Mouse (Mus musculus) WW6 (cell line): ENCODE results near the gene Mybph.

Experiments used
- DNase-seq: peaks from one replicate; pipeline ENCODE4 v3.0.0-alpha.2; 2013; ENCODE audit warnings: low read depth, low spot score

Gene Mybph

GRCm38 (mm10) chr1:134184089-134184488 is 9.2 kb upstream of the Mybph start:
- DNase-seq: no peak

DNA sequence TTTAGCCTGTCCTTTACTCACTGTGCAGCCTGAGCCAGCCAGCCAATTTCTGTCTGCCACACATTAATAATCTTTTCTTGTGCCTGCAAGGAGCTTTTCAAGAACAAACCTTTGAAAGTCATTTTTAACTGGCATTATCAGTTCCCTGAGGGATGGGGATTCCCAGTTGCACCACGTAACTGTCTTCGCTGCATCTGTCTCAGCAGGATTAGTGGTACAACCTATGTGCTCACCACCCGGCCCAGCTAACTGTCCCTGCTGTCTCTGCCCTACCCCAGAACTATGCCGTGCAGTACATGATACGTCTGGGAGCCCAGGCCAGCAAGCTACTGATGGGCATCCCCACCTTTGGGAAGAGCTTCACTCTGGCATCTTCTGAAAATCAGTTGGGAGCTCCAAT is 5.0 kb upstream of the Mybph start:
- no peak for DNase-seq

DNA sequence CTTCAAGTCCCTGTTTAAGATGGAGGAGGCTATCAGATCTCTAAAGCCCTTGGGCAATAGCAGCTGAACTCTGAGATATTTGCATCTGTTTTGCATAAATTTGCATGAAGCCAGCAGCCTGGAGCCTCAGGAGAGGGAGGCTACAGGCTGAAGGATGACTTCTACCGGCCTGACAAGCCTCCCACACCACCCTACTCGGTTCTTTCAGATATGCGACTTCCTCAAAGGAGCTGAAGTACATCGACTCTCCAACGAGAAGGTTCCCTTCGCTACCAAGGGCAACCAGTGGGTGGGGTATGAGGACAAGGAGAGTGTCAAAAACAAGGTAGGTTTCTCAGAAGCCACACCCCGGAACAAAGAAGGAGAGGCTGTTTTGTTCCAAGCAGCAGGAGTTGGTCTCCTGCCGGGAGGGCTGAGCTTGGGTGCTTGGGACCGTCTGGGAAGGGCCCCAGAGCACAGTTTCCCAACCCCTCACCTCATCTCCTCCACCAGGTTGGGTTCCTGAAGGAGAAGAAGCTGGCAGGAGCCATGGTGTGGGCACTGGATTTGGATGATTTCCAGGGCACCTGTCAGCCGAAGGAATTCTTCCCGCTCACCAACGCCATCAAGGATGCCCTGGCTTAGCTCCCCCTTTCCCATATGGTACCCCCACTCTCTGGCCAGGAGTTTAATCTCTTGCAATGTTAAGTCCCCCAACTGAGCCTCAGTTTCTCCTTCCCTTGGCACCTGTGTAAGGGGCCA is 4.1 kb upstream of the Mybph start:
- peak; percentile 71 for DNase-seq

GRCm38 (mm10) chr1:134191192-134191591 is 2.1 kb upstream of the Mybph start:
- DNase-seq: no peak

GRCm38 (mm10) chr1:134192024-134192423 is 1.2 kb upstream of the Mybph start:
- no peak for DNase-seq

DNA sequence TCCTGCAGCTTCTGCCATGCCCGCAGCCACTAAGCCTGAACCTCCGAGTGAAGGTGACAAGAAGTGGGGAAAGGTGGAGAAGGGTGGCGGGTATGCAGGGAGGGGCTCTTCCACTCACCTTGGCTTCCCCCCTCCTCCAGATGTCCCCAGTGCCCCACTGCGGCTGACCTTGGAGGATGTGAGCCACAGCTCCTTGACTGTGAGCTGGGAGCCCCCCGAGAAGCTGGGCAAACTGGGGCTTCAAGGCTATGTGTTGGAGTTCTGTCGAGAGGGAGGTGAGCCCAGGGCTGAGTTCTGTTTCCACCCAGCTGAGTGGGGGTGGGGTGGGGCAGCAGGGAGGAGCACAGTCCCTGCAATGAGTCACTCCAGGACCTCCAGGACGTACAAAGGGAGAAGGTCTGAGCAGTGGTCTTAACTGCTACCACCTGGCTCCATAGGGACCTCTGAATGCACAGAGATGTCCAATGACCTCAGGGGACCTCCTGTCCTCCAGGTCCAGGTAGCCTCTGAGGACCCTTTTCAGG is 488 bp downstream of the Mybph start:
- DNase-seq: no peak

DNA sequence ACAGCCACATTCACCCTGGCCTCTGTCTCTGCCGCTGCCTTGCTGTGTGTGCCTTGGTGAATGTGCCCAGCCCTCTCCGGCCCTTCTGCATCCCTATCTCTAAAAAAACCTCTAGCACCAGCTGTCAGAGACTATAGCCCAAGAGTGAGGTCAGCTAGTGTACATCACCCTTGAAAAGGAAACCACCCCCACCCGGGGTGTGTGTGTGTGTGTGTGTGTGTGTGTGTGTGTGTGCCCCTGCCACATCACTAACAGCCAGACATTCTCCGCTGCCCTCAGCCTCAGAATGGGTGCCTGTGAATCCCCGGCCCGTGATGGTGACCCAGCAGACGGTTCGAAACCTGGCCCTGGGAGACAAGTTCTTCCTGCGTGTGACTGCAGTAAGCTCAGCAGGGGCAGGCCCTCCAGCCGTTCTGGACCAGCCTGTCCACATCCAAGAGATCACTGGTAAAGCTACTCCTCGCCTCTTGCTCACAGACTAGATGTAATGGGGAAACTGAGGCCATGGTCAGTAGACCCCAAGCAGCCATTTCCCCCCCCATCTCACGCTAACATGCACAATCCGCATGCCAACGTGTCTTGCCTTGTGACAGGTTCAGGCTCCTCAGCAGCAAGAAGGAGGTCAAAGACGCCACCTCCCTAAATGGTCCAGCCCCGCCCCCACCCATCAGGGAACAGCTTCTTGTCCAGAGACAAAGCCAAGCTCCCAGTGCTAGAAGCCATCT is 1.2 kb downstream of the Mybph start:
- no peak for DNase-seq

GRCm38 (mm10) chr1:134195117-134195516 is 1.9 kb downstream of the Mybph start:
- DNase-seq: no peak

DNA sequence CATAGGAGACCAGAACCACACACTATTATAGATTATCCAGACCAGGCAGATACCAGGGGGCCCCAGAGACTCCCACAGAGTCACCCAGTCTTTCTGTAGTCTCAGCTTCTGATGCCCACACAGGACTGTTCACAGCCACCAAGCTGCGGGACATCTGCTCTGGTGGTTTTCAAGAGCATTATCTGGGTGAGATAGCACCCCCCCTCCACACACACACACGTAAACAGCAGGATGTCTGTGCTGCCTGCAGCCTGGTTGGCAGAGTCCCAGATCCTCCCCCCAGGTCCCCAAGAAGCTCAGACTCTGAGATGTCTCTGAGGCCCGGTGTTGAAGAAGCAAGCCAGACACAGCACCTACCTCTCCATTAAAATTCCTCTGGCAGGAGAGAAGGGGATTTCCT is 2.3 kb downstream of the Mybph start:
- DNase-seq: no peak

- DNase-seq: no peak
These were observed 2.7 kb downstream of the Mybph start for GRCm38 (mm10) chr1:134195979-134196378.

GRCm38 (mm10) chr1:134196386-134196785 is 3.1 kb downstream of the Mybph start:
- DNase-seq: peak; percentile 36

GRCm38 (mm10) chr1:134197325-134197982 is 4.2 kb downstream of the Mybph start:
- DNase-seq: no peak

GRCm38 (mm10) chr1:134198197-134198995 is 5.1 kb downstream of the Mybph start:
- DNase-seq: no peak

DNA sequence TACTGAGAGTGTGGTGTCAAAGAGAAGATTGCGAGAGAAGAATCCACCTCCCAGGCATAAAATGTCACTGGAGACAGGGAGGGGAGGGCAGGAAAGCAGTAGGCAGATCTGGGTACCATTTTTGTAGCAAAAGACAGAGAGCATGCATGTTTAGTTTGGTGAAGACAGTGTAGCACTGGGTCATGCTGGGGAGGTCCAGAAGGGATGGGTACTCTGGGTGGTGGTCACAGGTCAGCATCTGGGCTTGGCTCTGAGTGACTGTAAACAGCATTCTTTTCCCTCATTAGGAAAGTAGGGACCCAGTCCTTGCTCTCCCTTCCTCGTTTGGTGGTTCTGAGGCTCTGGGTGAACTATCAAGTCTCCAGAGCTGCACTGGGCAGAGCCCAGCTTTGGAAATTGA is 7.2 kb downstream of the Mybph start:
- no peak for DNase-seq

- DNase-seq: no peak
These were observed 7.9 kb downstream of the Mybph start for GRCm38 (mm10) chr1:134200998-134201686.

DNA sequence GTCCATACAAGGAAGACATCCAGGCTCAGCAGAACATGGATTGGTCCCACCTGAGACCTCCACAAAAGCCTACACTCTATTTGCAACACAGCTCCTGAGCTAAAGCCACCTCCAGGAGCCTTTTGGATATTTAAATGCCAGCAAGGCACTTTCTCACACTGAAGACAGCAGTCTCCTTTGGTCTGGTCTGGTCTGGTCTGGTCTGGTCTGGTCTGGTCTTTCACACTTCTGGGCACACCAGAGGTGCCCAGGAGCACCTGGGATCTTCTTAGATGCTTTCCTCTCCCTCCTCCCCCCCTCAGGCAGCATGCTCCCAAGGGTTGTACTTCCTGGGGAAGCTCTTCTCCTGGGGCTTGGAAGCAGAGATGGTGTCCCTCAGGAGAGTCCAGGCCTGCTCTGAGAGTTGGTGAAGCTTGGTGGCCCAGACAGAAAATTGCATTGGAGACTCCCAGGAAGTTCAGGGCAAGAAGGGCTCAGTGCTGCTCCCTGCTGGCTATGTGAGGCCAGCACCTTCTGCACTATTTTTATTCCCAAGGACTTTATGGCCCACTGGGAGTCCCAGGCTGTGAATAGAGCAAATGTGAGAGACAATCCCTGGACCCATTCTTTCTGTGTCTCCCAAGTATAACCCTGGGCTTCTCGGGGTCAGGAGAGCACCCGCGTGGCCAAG is 8.6 kb downstream of the Mybph start:
- DNase-seq: peak; percentile 43

- no peak for DNase-seq
These were observed 11.0 kb downstream of the Mybph start for GRCm38 (mm10) chr1:134204230-134204629.

GRCm38 (mm10) chr1:134205296-134206018 is 12.2 kb downstream of the Mybph start:
- DNase-seq: no peak

- no peak for DNase-seq
These were observed 12.8 kb downstream of the Mybph start for GRCm38 (mm10) chr1:134206085-134206484.
